In the genomic region with DNA sequence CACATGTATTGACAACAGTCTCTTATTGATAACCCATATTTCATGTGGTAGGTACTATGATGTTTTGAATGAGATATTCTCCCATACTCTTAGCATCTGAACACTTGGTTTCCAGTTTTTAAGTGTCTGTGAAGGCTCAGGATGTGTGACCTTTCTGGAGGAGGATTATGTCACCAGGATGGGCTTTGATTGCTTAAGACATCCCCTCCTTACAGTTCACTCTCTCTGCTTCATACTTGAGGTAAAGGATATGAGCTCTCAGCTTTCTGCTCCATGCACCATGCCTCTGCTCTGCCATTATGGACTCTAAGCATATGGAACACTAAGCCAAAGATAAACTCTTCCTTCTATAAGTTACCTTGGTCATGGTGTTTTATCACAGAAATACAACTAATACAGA, we compare ENCODE assay signal across 18 mouse cellular contexts.
"Had no signal": no experiment of that assay in that cellular context is flagged by ENCODE, and none has a peak within 500 bp of the region (broad histone marks: within the 10 kb centered on the region; RNA-seq: fewer than 3 reads in every experiment).

No protein-coding gene starts in this region.

- ATAC-seq: hindbrain, embryonic 16.5 days; inflammation-experienced regulatory T-cells, adult 6 months; intestine, embryonic 15.5 days; intestine, postnatal 0 days; liver, embryonic 12.5 days had no signal

- DNase-seq: gastrocnemius, postnatal 14 days; gastrocnemius, postnatal 36 days; heart, adult 18-20 months; heart, postnatal 14 days; heart, postnatal 4 days; kidney, adult 18-20 months; kidney, adult 8-10 months; kidney, postnatal 10 days; kidney, postnatal 25 days; kidney, postnatal 4 days; layer of hippocampus, adult 9-11 months; layer of hippocampus, postnatal 36 days; left cerebral cortex, postnatal 4 days had no signal
